8 mouse cellular contexts compared by ENCODE assay signal in the genomic region with DNA sequence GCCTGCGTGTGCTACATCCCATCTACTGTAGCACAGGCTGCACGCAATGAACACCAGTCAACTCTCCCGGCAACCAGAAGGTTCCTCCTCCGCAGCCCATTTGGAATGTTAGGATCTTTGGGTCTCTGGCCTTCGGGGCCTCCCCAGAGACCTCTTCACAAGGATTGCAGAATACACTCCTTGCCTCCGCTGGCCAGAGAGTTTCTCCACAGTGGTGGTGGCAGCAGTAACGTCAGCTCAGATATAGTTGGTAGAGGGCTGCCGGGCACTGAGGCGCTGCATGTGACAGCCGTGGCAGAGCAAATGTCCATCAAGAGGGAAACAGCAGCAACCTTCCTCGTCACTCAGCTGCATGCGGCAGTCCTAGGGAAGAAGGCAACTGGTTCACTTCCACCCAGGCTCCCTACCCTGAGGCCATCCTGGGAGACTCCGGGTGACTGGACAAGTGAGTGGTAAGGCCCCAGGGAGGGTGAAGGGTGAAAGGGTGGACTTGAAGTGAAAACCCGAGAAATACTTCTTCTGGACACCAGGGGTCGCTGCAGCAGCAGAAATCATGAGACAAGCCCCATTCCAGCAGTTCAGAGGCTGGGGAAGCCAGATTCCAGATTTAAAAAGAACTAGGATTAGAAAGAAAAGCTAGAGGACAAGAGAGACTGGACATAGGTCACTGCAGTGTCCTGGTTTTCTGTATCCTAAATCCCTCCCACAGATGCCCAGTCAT. TPM values are rescaled to one million over a fixed set of nuclear protein-coding genes. Genes with fewer than 3 reads are reported as not detected.
DNase-seq lines count a peak whose midpoint lies in the region.

No protein-coding gene starts in this region.

- peak; percentile 35 to 61 for DNase-seq in CD8-positive naive resting alpha-beta T cell, adult 2 months (ENCODE audit: low read depth in 2 of 2, low spot score in 2 of 2)
- DNase-seq in adrenal gland, adult 18-20 months (ENCODE audit: low spot score in 2 of 2), result peak; percentile 74 to 81
- peak; percentile 90 for DNase-seq in embryo, embryonic 10.5 days (ENCODE audit: low spot score)
- peak; percentile 97 for DNase-seq in heart, adult 11 months
- DNase-seq in kidney, postnatal 25 days, result peak; percentile 83 to 86
- peak; percentile 75 to 81 for DNase-seq in lung, adult 18-20 months
- peak; percentile 89 for DNase-seq in retina, postnatal 1 day
- peak; percentile 70 for DNase-seq in yolk sac, embryonic 10.5 days (ENCODE audit: low spot score)

RNA-seq across cellular contexts. Expression of a gene that starts 8.5 kb away (rescaled TPM):
- total RNA-seq in adrenal gland, adult 18-20 months (2021), result 10 to 100 TPM; 20.5 to 26.0 TPM

RNA-seq across cellular contexts. Expression of a gene that starts 14.4 kb away (rescaled TPM):
- total RNA-seq in adrenal gland, adult 18-20 months (2021), result 10 to 100 TPM; 11.2 to 18.9 TPM

RNA-seq across cellular contexts. Expression of a gene that starts 36.9 kb away (rescaled TPM):
- total RNA-seq in adrenal gland, adult 18-20 months (2021), result 1 to 10 TPM; 2.7 to 6.5 TPM

RNA-seq across cellular contexts. Expression of a gene that starts 49.0 kb away (rescaled TPM):
- 100 to 1,000 TPM; 273 to 381 TPM for total RNA-seq in adrenal gland, adult 18-20 months (2021)

RNA-seq across cellular contexts. Expression of a gene that starts 51.5 kb away (rescaled TPM):
- total RNA-seq in adrenal gland, adult 18-20 months (2021), result 10 to 100 TPM; 38.9 to 43.3 TPM

Comparison
In these comparisons a context has a peak if more than half of its experiments do, and no peak if none do; other contexts are left out.
1. Peak in every context shown above with its lines: DNase-seq.